Mouse (Mus musculus): ENCODE measurements around the gene Scd2.

DNA sequence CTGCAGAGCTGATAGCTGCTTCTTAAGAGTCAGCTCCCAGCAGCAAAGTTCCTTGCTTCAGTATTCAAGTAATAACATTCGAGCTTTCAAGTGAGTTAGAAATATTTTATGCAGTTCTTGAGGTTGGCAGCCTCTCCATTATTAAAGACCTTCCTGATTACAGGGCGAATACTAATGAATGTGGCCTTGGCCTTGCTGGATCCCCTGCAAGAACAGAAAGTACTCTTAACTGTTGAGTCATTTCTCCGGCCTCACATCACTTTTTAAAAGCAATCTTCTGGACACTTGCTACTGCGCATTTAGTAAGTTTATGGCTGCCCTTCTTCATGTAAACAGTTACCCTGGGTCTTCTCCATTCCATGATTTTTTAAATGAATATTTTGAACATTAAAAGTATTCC, 27.7 kb downstream of the Scd2 start:
- TF ChIP-seq EP300 (IDR thresholded peaks at IDR 0.05; ENCODE audit: low read depth), result no peak
- no peak for TF ChIP-seq CTCF (IDR thresholded peaks at IDR 0.05; ENCODE audit: low read depth)

All from liver, postnatal 0 days (tissue).